Mouse (Mus musculus) embryonic facial prominence, embryonic 14.5 days (tissue): ENCODE measurements at regions not wholly inside any gene's neighbourhood (a gene's known extent, or its start where the extent isn't known, plus 50 kb on each side); places are given as distances from the start of the nearest gene placed in this dataset.

Source experiments
- ATAC-seq: fragments of 200-750 bp; cut with Nextera tagmentation; 2 replicates; pipeline ENCODE4 v1.8.0; 2017; ENCODE audit warnings: low read depth, moderate number of reproducible peaks, moderate TSS enrichment
- DNase-seq: peaks from one replicate; pipeline ENCODE4 v3.0.0-alpha.2; 2015; ENCODE audit warnings: low spot score
- H3K27ac ChIP-seq: fragments of 300-500 bp; sonication (generic); replicated peaks from 2 replicates; pipeline ENCODE4 v1.5.1; 2014; ENCODE audit warnings: low read depth, mild to moderate bottlenecking, low read length, moderate library complexity
- H3K27me3 ChIP-seq: fragments of 300-500 bp; sonication (generic); replicated peaks from 2 replicates; pipeline ENCODE4 v1.6.1; 2014; ENCODE audit warnings: low read length; ENCODE audit not compliant: control insufficient read depth, insufficient read depth
- H3K36me3 ChIP-seq: fragments of 300-500 bp; sonication (generic); 2 replicates; pipeline ENCODE4 v1.6.1; 2014; ENCODE audit warnings: low read length, mixed read lengths; ENCODE audit not compliant: control insufficient read depth, insufficient read depth
- H3K4me1 ChIP-seq: fragments of 300-500 bp; sonication (generic); 2 replicates; pipeline ENCODE4 v1.6.1; 2014; ENCODE audit warnings: antibody characterized with exemption, low read length; ENCODE audit not compliant: control insufficient read depth, insufficient read depth
- H3K4me2 ChIP-seq: fragments of 300-500 bp; sonication (generic); 2 replicates; pipeline ENCODE4 v1.6.1; 2014; ENCODE audit warnings: low read depth, mild to moderate bottlenecking, low read length, moderate library complexity, mixed read lengths
- H3K4me3 ChIP-seq: fragments of 300-500 bp; sonication (generic); 2 replicates; pipeline ENCODE4 v1.5.1; 2014; ENCODE audit warnings: low read depth, mild to moderate bottlenecking, low read length
- H3K9ac ChIP-seq: fragments of 300-500 bp; sonication (generic); 2 replicates; pipeline ENCODE4 v1.6.1; 2014; ENCODE audit warnings: low read depth, mild to moderate bottlenecking, low read length, moderate library complexity, mixed read lengths
- H3K9me3 ChIP-seq: fragments of 300-500 bp; sonication (generic); 2 replicates; pipeline ENCODE4 v1.6.1; 2016; ENCODE audit warnings: low read length; ENCODE audit not compliant: control insufficient read depth
- WGBS: fragments of 180-500 bp; shearing (Covaris S2); extraction: QIAGEN DNeasy Blood & Tissue Kit; methylation state at CpG from one replicate; pipeline ENCODE4 v1.1.7; 2014; 5-methylcytosine and 5-hydroxymethylcytosine counted together

GRCm38 (mm10) chr1:99237214-99237613, 535.4 kb upstream of the Cntnap5b start:
- 72% methylated on average over 2 of the region's 2 CpGs for WGBS
- H3K27me3 ChIP-seq = no peaks in the 10 kb centered on the region
- no peak overlapping the region for H3K9ac ChIP-seq
- H3K4me2 ChIP-seq = no peak overlapping the region
- H3K4me3 ChIP-seq = no peak overlapping the region
- H3K27ac ChIP-seq = no peak overlapping the region
- H3K36me3 ChIP-seq = no peaks in the 10 kb centered on the region
- no peak for ATAC-seq
- no peaks in the 10 kb centered on the region for H3K4me1 ChIP-seq
- no peak for DNase-seq
- no peaks in the 10 kb centered on the region for H3K9me3 ChIP-seq

DNA sequence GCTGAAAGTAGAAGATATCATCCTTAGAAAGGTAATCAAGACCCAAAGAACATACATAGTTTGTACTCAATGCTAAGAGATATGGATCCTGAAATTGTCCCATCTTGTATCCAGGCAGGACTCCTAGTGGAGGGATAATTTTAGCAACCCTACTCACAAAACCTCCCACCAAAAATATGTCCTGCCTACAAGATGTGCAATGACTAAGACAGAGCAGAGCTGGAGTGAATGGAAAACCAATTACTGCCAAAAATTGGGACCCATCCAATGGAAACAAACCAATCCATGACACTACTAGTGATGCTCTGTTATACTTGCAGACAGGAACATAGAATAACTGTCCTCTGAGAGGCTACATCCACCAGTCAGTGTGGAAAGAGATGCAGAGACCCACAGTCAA, 487.0 kb upstream of the Cntnap5b start:
- Histone ChIP-seq H3K4me2 (no peak overlapping the region), H3K9ac (no peak overlapping the region), H3K4me3 (no peak overlapping the region), H3K36me3 (no peaks in the 10 kb centered on the region), H3K27me3 (no peaks in the 10 kb centered on the region), H3K27ac (no peak overlapping the region), H3K9me3 (no peaks in the 10 kb centered on the region), H3K4me1 (no peaks in the 10 kb centered on the region)
- ATAC-seq (no peak), DNase-seq (no peak)

DNA sequence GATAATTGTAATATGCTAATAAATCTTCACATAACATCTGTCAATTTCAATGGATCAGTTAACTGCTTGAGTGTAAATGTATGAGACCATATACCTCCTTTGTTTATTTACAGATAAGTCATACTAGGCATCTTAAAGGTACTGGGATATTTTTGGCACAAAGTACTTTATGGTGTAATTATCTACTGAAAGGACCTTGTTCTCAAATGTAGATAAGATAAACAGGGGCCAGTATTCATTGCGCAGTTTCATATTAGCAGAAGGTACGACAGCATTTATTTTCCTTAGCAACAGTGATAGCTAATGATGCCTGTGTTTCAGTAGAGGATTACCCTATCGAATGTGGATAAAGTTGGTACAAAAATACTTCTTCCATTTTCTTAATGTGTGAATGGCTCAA, 484.7 kb upstream of the Cntnap5b start:
- no peaks in the 10 kb centered on the region for H3K36me3 ChIP-seq
- no peaks in the 10 kb centered on the region for H3K4me1 ChIP-seq
- no peak overlapping the region for H3K27ac ChIP-seq
- 93% methylated on average over 3 of the region's 3 CpGs for WGBS
- no peak for ATAC-seq
- H3K9ac ChIP-seq = no peak overlapping the region
- no peaks in the 10 kb centered on the region for H3K9me3 ChIP-seq
- no peak for DNase-seq
- H3K4me3 ChIP-seq = no peak overlapping the region
- H3K4me2 ChIP-seq = no peak overlapping the region
- no peaks in the 10 kb centered on the region for H3K27me3 ChIP-seq

- no peaks in the 10 kb centered on the region for H3K4me1 ChIP-seq
- H3K4me2 ChIP-seq = no peak overlapping the region
- no peaks in the 10 kb centered on the region for H3K27me3 ChIP-seq
- WGBS = 57% methylated on average over 2 of the region's 2 CpGs
- H3K36me3 ChIP-seq = no peaks in the 10 kb centered on the region
- ATAC-seq (no peak), DNase-seq (no peak)
- no peak overlapping the region for H3K9ac ChIP-seq
- no peaks in the 10 kb centered on the region for H3K9me3 ChIP-seq
- no peak overlapping the region for H3K4me3 ChIP-seq
- H3K27ac ChIP-seq = no peak overlapping the region
Measured at GRCm38 (mm10) chr1:99299139-99299538, 473.4 kb upstream of the Cntnap5b start.

- 42% methylated on average over 3 of the region's 3 CpGs for WGBS
- DNase-seq (peak; percentile 7), ATAC-seq (no peak)
- Histone ChIP-seq H3K9me3 (no peaks in the 10 kb centered on the region), H3K4me2 (no peak overlapping the region), H3K27me3 (no peaks in the 10 kb centered on the region), H3K4me3 (no peak overlapping the region), H3K27ac (no peak overlapping the region), H3K4me1 (no peaks in the 10 kb centered on the region), H3K9ac (no peak overlapping the region), H3K36me3 (no peaks in the 10 kb centered on the region)
Measured at GRCm38 (mm10) chr1:99317043-99317709, 455.4 kb upstream of the Cntnap5b start.

GRCm38 (mm10) chr1:99317710-99318066, 454.9 kb upstream of the Cntnap5b start:
- no peak overlapping the region for H3K27ac ChIP-seq
- WGBS = 49% methylated on average over 4 of the region's 4 CpGs
- no peak overlapping the region for H3K4me3 ChIP-seq
- no peaks in the 10 kb centered on the region for H3K27me3 ChIP-seq
- no peak overlapping the region for H3K4me2 ChIP-seq
- ATAC-seq (no peak), DNase-seq (peak; percentile 48)
- H3K36me3 ChIP-seq = no peaks in the 10 kb centered on the region
- H3K4me1 ChIP-seq = no peaks in the 10 kb centered on the region
- no peaks in the 10 kb centered on the region for H3K9me3 ChIP-seq
- no peak overlapping the region for H3K9ac ChIP-seq
